In genomic region chr19:6569561-6569960, GRCm38 (mm10) we compare ENCODE assay signal across 27 mouse cellular contexts. TPM values are rescaled to one million over a fixed set of nuclear protein-coding genes. Genes with fewer than 3 reads are reported as not detected.
DNase-seq lines count a peak whose midpoint lies in the region; ATAC-seq and TF ChIP-seq lines count a peak whose summit lies in the region.
"Had no signal": no experiment of that assay in that cellular context is flagged by ENCODE, and none has a peak within 500 bp of the region (broad histone marks: within the 10 kb centered on the region; RNA-seq: fewer than 3 reads in every experiment).

No protein-coding gene starts in this region.

- no peaks in the 10 kb centered on the region for H3K36me3 ChIP-seq in forebrain, embryonic 13.5 days (ENCODE audit: poor library complexity, severe bottlenecking)
- H3K36me3 ChIP-seq in forebrain, embryonic 14.5 days (ENCODE audit: control insufficient read depth, insufficient read depth, low read length), result no peaks in the 10 kb centered on the region
- no peaks in the 10 kb centered on the region for H3K36me3 ChIP-seq in midbrain, embryonic 13.5 days
- no peaks in the 10 kb centered on the region for H3K36me3 ChIP-seq in midbrain, embryonic 15.5 days (replicated peaks)
- no peaks in the 10 kb centered on the region for H3K36me3 ChIP-seq in heart, embryonic 11.5 days (ENCODE audit: control insufficient read depth, insufficient read depth, low read length)
- H3K36me3 ChIP-seq: embryonic facial prominence, embryonic 15.5 days; heart, embryonic 10.5 days; heart, embryonic 15.5 days had no signal

- TF ChIP-seq POLR2A in brain, embryonic 14.5 days (IDR thresholded peaks at IDR 0.05; ENCODE audit: borderline replicate concordance, extremely low read depth, insufficient read depth, insufficient read length, poor library complexity, severe bottlenecking), result no peak

- H3K27ac ChIP-seq in forebrain, embryonic 13.5 days, result no peak overlapping the region
- H3K27ac ChIP-seq in forebrain, embryonic 14.5 days (ENCODE audit: low read depth, low read length), result no peak overlapping the region
- H3K27ac ChIP-seq in midbrain, embryonic 13.5 days, result peak overlapping the region; percentile 35; the same call in 1 of the 2 replicates
- H3K27ac ChIP-seq in midbrain, embryonic 15.5 days, result no peak overlapping the region
- no peak overlapping the region for H3K27ac ChIP-seq in heart, embryonic 11.5 days (ENCODE audit: low read depth, low read length)
- H3K27ac ChIP-seq: embryonic facial prominence, embryonic 15.5 days; heart, embryonic 10.5 days; heart, embryonic 15.5 days had no signal

- no peak overlapping the region for H3K4me2 ChIP-seq in forebrain, embryonic 13.5 days
- no peak overlapping the region for H3K4me2 ChIP-seq in forebrain, embryonic 14.5 days (ENCODE audit: low read length)
- H3K4me2 ChIP-seq in midbrain, embryonic 13.5 days (replicated peaks), result no peak overlapping the region
- no peak overlapping the region for H3K4me2 ChIP-seq in midbrain, embryonic 15.5 days
- H3K4me2 ChIP-seq in heart, embryonic 11.5 days, result no peak overlapping the region
- H3K4me2 ChIP-seq: embryonic facial prominence, embryonic 15.5 days; heart, embryonic 15.5 days had no signal

- H3K27me3 ChIP-seq in forebrain, embryonic 13.5 days, result no peaks in the 10 kb centered on the region
- H3K27me3 ChIP-seq in forebrain, embryonic 14.5 days (replicated peaks; ENCODE audit: control insufficient read depth, insufficient read depth, low read length), result no peaks in the 10 kb centered on the region
- H3K27me3 ChIP-seq in midbrain, embryonic 13.5 days, result no peaks in the 10 kb centered on the region
- no peaks in the 10 kb centered on the region for H3K27me3 ChIP-seq in midbrain, embryonic 15.5 days (replicated peaks)
- H3K27me3 ChIP-seq in heart, embryonic 11.5 days (ENCODE audit: control insufficient read depth, insufficient read depth, low read length), result peaks cover 11% of the 10 kb centered on the region

- ATAC-seq in forebrain, embryonic 13.5 days, result no peak
- no peak for ATAC-seq in forebrain, embryonic 14.5 days
- ATAC-seq in midbrain, embryonic 13.5 days, result no peak
- no peak for ATAC-seq in midbrain, embryonic 15.5 days (replicated peaks)
- ATAC-seq in heart, embryonic 11.5 days (replicated peaks; ENCODE audit: insufficient number of reproducible peaks, low FRiP score, low TSS enrichment), result no peak
- ATAC-seq: hindbrain, embryonic 16.5 days; inflammation-experienced regulatory T-cells, adult 6 months; intestine, postnatal 0 days; Patski had no signal

- no peak for DNase-seq in forebrain, embryonic 14.5 days (ENCODE audit: low spot score)
- peak; percentile 74 for DNase-seq in ES-CJ7 (ENCODE audit: low read depth, low spot score)
- peak; percentile 22 for DNase-seq in brain, embryonic 14.5 days (ENCODE audit: low read depth)
- no peak for DNase-seq in urinary bladder, postnatal 25 days (ENCODE audit: low spot score)
- DNase-seq: adrenal gland, adult 8-10 months; adrenal gland, postnatal 36 days; cerebellum, adult 8-10 months; embryo, embryonic 11 days; gastrocnemius, postnatal 10 days; heart, adult 18-20 months; heart, postnatal 14 days had no signal

- TF ChIP-seq CTCF in brain, embryonic 14.5 days (IDR thresholded peaks at IDR 0.05; ENCODE audit: borderline replicate concordance, extremely low read depth, insufficient read depth, insufficient read length), result no peak

- WGBS in forebrain, embryonic 13.5 days, result 15% methylated on average over 5 of the region's 5 CpGs
- WGBS in forebrain, embryonic 14.5 days, result 17% methylated on average over 5 of the region's 5 CpGs
- 23% methylated on average over 5 of the region's 5 CpGs for WGBS in midbrain, embryonic 13.5 days
- 21% methylated on average over 5 of the region's 5 CpGs for WGBS in midbrain, embryonic 15.5 days
- WGBS in heart, embryonic 11.5 days (ENCODE audit: insufficient replicate concordance), result 35% methylated on average over 5 of the region's 5 CpGs

- H3K4me3 ChIP-seq in forebrain, embryonic 13.5 days, result no peak overlapping the region
- H3K4me3 ChIP-seq in forebrain, embryonic 14.5 days (ENCODE audit: low read depth, low read length), result no peak overlapping the region
- H3K4me3 ChIP-seq in midbrain, embryonic 13.5 days (replicated peaks), result no peak overlapping the region
- no peak overlapping the region for H3K4me3 ChIP-seq in midbrain, embryonic 15.5 days
- H3K4me3 ChIP-seq in heart, embryonic 11.5 days (ENCODE audit: low read depth, low read length), result no peak overlapping the region
- H3K4me3 ChIP-seq: embryonic facial prominence, embryonic 15.5 days; erythroblast, embryonic 14.5 days; heart, embryonic 10.5 days; heart, embryonic 15.5 days had no signal

- no peaks in the 10 kb centered on the region for H3K9me3 ChIP-seq in forebrain, embryonic 13.5 days (replicated peaks)
- no peaks in the 10 kb centered on the region for H3K9me3 ChIP-seq in forebrain, embryonic 14.5 days (replicated peaks; ENCODE audit: control insufficient read depth, low read length)
- no peaks in the 10 kb centered on the region for H3K9me3 ChIP-seq in midbrain, embryonic 13.5 days
- H3K9me3 ChIP-seq in midbrain, embryonic 15.5 days, result no peaks in the 10 kb centered on the region
- no peaks in the 10 kb centered on the region for H3K9me3 ChIP-seq in heart, embryonic 11.5 days (replicated peaks; ENCODE audit: control insufficient read depth, low read length)
- H3K9me3 ChIP-seq: embryonic facial prominence, embryonic 15.5 days; heart, embryonic 10.5 days; heart, embryonic 15.5 days had no signal

- H3K9ac ChIP-seq in forebrain, embryonic 13.5 days, result 0 out of 2 replicates have a peak overlapping the region, but pooled peaks have one; percentile 16
- no peak overlapping the region for H3K9ac ChIP-seq in forebrain, embryonic 14.5 days (ENCODE audit: low read length)
- no peak overlapping the region for H3K9ac ChIP-seq in midbrain, embryonic 13.5 days (replicated peaks)
- no peak overlapping the region for H3K9ac ChIP-seq in midbrain, embryonic 15.5 days
- no peak overlapping the region for H3K9ac ChIP-seq in heart, embryonic 11.5 days (ENCODE audit: low read depth, low read length)
- H3K9ac ChIP-seq: embryonic facial prominence, embryonic 15.5 days; heart, embryonic 15.5 days had no signal

- peaks cover 9% of the 10 kb centered on the region for H3K4me1 ChIP-seq in forebrain, embryonic 13.5 days
- no peaks in the 10 kb centered on the region for H3K4me1 ChIP-seq in forebrain, embryonic 14.5 days (ENCODE audit: control insufficient read depth, insufficient read depth, low read length)
- peaks cover 8% of the 10 kb centered on the region for H3K4me1 ChIP-seq in midbrain, embryonic 13.5 days (replicated peaks)
- H3K4me1 ChIP-seq in midbrain, embryonic 15.5 days, result peaks cover 5% of the 10 kb centered on the region; the same call in 1 of the 2 replicates
- no peaks in the 10 kb centered on the region for H3K4me1 ChIP-seq in heart, embryonic 11.5 days (ENCODE audit: control insufficient read depth, insufficient read depth, low read length)
- H3K4me1 ChIP-seq: embryonic facial prominence, embryonic 15.5 days; heart, embryonic 10.5 days; heart, embryonic 15.5 days had no signal

RNA-seq across cellular contexts. Expression of gene Slc22a12, which starts 26.7 kb away (rescaled TPM):
- not detected in 2 replicates for polyA plus RNA-seq in forebrain, embryonic 13.5 days (2015; fragmentation: Nextera tagmentation; extraction: Ambion mirVana)
- polyA plus RNA-seq in forebrain, embryonic 14.5 days (2014; fragmentation: Nextera tagmentation; extraction: Ambion mirVana), result not detected in 2 replicates
- 0.19 TPM in 1 of 2 replicates, not detected in the other for polyA plus RNA-seq in midbrain, embryonic 13.5 days (2015; fragmentation: Nextera tagmentation; extraction: Ambion mirVana)
- 0.17 and 0.32 TPM in 2 replicates for polyA plus RNA-seq in midbrain, embryonic 15.5 days (2015; fragmentation: Nextera tagmentation; extraction: Ambion mirVana)
- polyA plus RNA-seq in brain, embryonic 14.5 days (2012; rRNA removed), result not detected in 2 replicates
- polyA plus RNA-seq in heart, embryonic 11.5 days (2014; fragmentation: Nextera tagmentation; extraction: Ambion mirVana), result not detected in 2 replicates
- polyA plus RNA-seq: C2C12; embryonic facial prominence, embryonic 11.5 days; embryonic facial prominence, embryonic 15.5 days; erythroblast, embryonic 14.5 days; forebrain, embryonic 11.5 days; heart, embryonic 10.5 days; heart, embryonic 15.5 days; hindbrain, embryonic 11.5 days; hindbrain, embryonic 16.5 days; inflammation-experienced regulatory T-cells, adult 6 months; intestine, postnatal 0 days; Patski had no signal

Comparison
In these comparisons a context has a peak if more than half of its experiments do, and no peak if none do; other contexts are left out.
1. DNase-seq: peak in ES-CJ7 (single experiment) and brain, embryonic 14.5 days (single experiment); none in forebrain, embryonic 14.5 days (single experiment) and urinary bladder, postnatal 25 days (single experiment).